Mouse (Mus musculus) myocyte (in vitro differentiated cells): Measurements from ENCODE around the gene Agmo.

ENCODE experiments used
- CEBPB ChIP-seq: IDR thresholded peaks from 2 replicates; pipeline ENCODE4 v1.6.1; 2011; ENCODE audit warnings: mild to moderate bottlenecking, moderate library complexity; ENCODE audit not compliant: poor library complexity, insufficient read depth, severe bottlenecking
- E2F4 ChIP-seq: IDR thresholded peaks from one replicate; pipeline ENCODE4 v1.6.1; 2011; ENCODE audit warnings: mild to moderate bottlenecking, control low read depth, moderate library complexity; ENCODE audit not compliant: insufficient read depth
- MYOD1 ChIP-seq, 3 experiments: IDR thresholded peaks; one replicate each; pipeline ENCODE4 v1.6.1; 2011; ENCODE audit warnings: control low read depth in 2 of 3, low read depth in 2 of 3, mild to moderate bottlenecking in 2 of 3, moderate library complexity in 1 of 3; ENCODE audit not compliant: insufficient read length in 2 of 3, control insufficient read depth in 1 of 3
- POLR2A ChIP-seq: IDR thresholded peaks from one replicate; pipeline ENCODE4 v1.6.1; 2011; ENCODE audit warnings: low read depth, mild to moderate bottlenecking, control low read depth, moderate library complexity; ENCODE audit not compliant: insufficient read length
- POLR2AphosphoS2 ChIP-seq: IDR thresholded peaks from one replicate; pipeline ENCODE4 v1.6.1; 2011; ENCODE audit warnings: low read depth, control low read depth; ENCODE audit not compliant: insufficient read length
- REST ChIP-seq: IDR thresholded peaks from one replicate; pipeline ENCODE4 v1.6.1; 2011; ENCODE audit warnings: mild to moderate bottlenecking, control low read depth, moderate library complexity; ENCODE audit not compliant: insufficient read depth, insufficient read length

DNA sequence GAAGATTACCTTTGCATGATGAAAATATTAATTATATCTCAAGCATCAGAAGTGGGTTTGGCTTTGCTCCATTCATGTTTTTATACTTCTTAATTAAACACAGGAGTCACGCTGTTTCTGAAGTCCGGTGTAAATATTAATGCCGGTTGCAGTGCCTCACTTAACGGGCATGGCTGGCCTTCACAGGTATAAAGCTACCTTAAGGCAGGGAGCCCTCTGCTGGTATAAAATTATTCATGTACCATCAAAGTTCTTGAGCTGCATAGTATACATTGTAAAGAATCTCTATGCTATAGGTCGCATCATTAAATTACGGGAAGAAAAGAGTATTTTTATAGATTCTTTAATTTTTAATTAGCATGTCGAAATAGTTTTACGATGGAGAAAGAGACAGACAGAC is 341.3 kb downstream of the Agmo start:
- TF ChIP-seq POLR2A (no peak), CEBPB (no peak), E2F4 (no peak), MYOD1 (IDR thresholded peaks at IDR 0.05; ENCODE audit: control insufficient read depth in 1 of 3, insufficient read length in 2 of 3, low read depth in 2 of 3) (no peak), POLR2AphosphoS2 (no peak), REST (no peak)
